Mouse (Mus musculus) gastrocnemius, postnatal 4 days (tissue): ENCODE measurements at regions not wholly inside any gene's neighbourhood (a gene's known extent, or its start where the extent isn't known, plus 50 kb on each side); places are given as distances from the start of the nearest gene placed in this dataset.

Experiments used
- DNase-seq, 2 experiments: peaks; one replicate each; pipeline ENCODE4 v3.0.0; 2021 to 2022; ENCODE audit warnings: low spot score in 2 of 2, mixed read lengths in 2 of 2

- no peak for DNase-seq
These were observed 69.9 kb upstream of the Dkk2 start for GRCm38 (mm10) chr3:132015205-132015604.

- no peak for DNase-seq
These were observed 67.4 kb upstream of the Dkk2 start for GRCm38 (mm10) chr3:132017485-132018261.

- DNase-seq = no peak
These were observed 66.6 kb upstream of the Dkk2 start for GRCm38 (mm10) chr3:132018505-132018904.

GRCm38 (mm10) chr3:132022032-132022431 lies 63.1 kb upstream of the Dkk2 start:
- no peak for DNase-seq

GRCm38 (mm10) chr3:132023342-132023741 lies 61.8 kb upstream of the Dkk2 start:
- DNase-seq = no peak

- no peak for DNase-seq
These were observed 56.0 kb upstream of the Dkk2 start for GRCm38 (mm10) chr3:132029112-132029511.

GRCm38 (mm10) chr3:132033078-132033713 lies 51.9 kb upstream of the Dkk2 start:
- DNase-seq = no peak

GRCm38 (mm10) chr3:132035176-132035575 lies 49.9 kb upstream of the Dkk2 start:
- no peak for DNase-seq
